Mouse (Mus musculus): ENCODE results near the gene Carns1. TPM values are rescaled to one million over a fixed set of nuclear protein-coding genes. Genes with fewer than 3 reads are reported as not detected.

Gene Carns1
- polyA plus RNA-seq, 1 experiment, result 0.46 TPM

DNA sequence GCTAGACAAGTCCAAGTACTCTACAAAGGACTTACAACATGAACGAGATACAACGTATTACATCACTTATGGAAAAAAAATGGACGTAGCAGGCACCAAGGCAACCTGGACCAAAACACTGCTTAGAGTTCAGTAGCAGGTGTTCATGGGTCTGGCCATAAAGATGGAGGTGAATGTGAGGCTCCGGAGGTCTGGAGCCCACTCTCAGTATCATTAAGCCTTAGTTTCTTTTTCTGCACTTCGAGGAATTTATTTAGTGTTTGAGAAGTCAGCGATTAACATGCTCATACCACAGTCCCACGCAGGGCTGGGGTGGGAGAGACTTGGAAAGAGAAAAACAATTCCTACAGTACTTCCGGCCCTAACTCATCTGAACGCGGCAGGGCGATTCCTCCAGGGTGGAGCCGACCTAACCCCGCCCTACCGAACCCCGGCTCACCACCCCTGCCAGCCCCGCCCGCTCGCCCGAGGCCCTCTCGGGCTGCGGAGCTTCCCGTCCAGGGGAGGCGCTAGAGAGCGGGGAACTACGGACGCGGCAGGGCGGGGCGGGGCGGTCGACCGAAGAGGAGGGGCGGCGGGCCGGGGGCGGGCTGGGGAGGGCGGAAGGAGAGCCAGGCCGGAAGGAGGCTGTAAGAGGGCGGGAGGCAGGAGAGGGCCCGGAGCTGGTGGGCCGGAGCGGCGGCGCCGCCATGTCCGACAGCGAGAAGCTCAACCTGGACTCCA is 16.4 kb upstream of the Carns1 start, which contains the start of gene Ppp1ca:
Ppp1ca (plus strand) TSS at position 538 of the 723 bp plus-strand sequence.
- no peak for TF ChIP-seq GATA1 (IDR thresholded peaks at IDR 0.05; ENCODE audit: low read length)

DNA sequence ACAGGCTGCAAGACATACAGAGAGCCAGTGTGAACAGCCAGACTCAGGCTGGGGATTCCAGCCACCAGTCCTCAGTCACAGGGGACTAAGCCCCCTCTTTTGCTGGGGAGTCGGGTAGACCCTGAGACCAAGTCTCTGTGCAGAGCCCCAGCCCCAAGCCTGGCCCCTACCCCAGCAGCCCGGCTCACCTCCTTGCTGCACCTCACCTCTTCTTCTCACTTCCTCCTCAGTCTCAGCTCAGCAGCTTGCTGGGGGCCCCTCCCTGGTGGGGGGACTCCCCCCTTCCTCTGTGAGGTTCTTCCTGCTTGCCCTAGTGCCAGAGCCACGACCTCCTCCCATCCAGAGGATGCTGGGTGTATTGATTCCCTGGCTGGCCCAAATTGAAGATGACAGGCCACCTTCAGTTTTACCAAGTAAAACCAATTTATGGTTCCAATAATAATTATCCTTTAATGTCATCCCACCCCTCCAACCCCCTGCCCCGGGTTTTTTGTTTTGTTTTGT is 15.6 kb upstream of the Carns1 start, which contains the start of gene Tbc1d10c:
Tbc1d10c (minus strand) TSS at position 454 of the 504 bp plus-strand sequence.
- TF ChIP-seq GATA1 (IDR thresholded peaks at IDR 0.05; ENCODE audit: low read length), result no peak

DNA sequence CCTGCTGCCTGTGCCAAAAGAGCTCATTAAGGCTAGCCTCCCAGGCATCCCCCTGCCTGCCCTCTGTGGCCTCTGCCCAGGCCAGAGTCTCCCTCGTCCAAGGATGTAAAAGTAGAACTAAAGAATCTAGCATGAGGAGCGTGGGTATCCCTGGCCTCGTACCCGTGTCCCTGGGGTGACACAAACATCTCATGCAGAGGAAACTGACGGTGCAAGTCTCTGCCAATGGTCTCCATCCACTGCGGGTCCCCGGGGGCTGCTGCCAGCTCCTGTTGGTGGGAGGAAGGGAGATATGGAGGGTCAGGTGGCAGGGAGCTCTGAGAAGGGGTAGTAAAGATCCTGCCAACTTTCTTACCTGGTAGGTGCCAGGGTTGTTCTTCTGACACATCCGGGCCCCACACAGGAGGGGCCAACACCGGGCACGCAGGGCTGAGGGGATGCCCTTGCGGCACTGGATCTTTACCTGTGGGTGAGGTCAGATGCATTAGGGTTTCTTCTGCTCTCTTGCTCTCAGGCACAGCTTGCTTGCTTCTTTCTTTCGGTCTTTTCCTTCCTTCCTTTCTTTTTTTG is 13.9 kb upstream of the Carns1 start:
- no peak for TF ChIP-seq GATA1 (IDR thresholded peaks at IDR 0.05; ENCODE audit: low read length)

DNA sequence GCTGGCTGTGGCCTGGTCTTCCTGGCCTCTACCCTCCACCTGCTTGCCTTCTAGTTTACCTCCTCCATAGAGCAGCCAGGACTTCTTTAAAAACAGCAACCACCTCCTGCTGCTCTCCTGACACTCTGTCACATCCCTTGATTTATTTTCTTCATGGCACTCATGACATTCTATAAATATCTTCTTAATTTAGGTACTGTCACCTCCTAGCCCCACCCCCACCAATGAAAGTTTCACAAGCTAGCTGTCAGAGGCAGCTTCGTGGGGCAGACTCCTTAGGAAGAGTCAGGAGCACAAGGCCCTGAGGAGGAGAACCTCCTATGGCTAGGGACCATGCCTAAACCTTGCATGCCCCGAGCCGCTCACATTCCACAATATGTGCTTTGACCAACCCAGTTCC is 12.0 kb upstream of the Carns1 start:
- TF ChIP-seq GATA1 (IDR thresholded peaks at IDR 0.05; ENCODE audit: low read length), result no peak

DNA sequence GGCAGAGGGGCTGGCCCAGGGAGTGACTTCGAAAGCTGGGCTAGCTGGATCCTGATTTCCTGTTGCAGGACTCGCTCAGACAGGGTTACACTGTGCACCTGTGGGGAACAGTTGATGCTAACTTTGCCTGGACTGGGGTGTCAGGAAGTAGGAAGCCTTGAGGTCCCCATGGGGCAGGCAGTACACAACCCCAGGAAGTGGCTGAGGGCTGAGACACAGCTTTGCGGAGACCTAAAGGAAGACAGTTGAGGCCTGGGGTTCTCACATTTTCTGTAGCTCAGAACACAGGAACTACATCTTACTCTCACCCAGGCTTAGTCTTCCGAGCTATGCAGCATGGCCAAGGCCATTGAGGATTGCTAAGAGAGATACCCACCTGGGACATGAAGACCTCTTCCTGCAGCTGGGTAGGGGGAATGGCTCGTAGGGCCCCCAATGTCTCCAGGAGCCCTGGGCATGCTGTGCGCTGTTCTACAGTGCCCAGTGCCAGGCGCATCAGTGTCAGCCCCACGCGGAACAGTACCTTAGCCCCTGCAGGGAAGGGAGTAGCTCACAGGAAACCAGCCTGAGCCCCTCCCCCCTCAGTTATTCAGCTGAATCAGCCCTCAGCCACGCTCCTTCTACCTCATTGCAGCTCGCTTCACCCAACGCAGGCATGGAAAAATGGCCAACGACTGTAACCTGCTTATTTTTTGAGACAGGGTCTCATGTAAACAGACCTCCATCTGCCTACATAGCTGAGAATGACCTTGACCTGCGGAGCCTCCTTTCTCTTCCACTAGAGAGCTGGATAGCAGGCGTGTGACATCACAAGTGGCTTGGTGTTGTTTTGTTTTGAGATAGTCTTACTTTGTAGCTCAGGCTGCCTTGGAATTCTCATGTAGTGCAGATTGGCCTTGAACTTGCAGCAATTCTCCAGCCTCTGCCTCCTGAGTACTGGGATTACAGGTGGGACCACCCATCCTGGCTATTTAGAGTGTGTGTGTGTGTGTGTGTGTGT is 10.0 kb upstream of the Carns1 start:
- no peak for TF ChIP-seq GATA1 (IDR thresholded peaks at IDR 0.05; ENCODE audit: low read length)

DNA sequence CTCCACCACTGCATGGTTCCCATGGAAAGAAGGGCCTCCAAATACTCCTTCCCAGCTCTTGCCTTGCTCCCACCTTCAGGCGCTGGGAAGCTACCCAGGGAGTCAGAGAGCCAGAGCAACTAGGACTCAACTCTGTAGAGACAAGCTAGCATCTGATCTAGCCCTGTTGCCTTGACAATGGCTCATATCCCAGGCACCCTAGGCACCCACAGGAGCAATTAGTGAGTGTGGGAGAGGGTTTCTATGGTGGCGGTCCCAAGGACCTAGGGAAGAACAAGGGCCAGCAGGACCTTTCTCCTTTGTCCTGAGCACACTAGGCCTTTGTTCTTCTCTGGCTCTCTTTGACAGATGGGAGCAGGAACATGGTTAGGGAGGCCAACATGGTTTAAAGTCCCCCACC is 8.4 kb upstream of the Carns1 start:
- no peak for TF ChIP-seq GATA1 (IDR thresholded peaks at IDR 0.05; ENCODE audit: low read length)

DNA sequence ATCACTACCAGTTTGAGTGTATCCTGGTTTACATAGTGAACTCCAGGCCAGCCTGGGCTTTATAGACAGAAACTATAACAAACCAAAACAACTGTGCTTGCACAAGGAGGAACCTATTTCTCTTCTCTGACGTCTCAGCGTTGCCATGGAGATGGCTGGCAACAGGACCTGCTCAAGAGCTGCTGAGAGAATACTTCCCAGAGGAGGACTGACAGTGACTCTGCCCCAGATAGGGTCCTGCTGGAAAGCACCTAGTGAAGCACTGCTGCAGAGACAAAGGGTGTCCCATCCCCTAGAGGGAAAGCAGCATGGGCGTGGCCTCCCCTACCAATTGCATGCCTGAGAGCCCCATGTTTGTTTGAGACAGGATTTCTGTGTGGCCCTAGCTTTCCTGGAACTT is 6.6 kb upstream of the Carns1 start:
- no peak for TF ChIP-seq GATA1 (IDR thresholded peaks at IDR 0.05; ENCODE audit: low read length)

DNA sequence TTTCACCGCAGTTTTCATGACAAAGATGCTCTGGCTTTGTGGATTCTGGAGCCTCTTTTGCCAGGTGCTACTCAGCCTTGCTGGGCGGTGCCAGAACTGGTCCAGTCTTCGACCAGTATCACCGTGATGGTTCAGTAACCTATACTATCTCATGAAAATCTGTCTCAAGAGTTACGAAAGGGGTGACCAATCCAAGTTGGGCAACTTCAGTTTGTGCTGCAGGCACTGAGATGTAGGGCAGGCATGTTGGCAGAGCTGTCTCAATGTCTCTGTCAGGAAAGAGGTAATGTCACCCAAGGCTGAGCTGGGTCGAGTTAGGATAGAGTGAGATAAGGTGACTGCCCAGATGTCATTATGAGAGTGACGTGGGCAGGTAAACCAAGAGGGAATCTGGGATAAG is 5.1 kb upstream of the Carns1 start:
- no peak for TF ChIP-seq GATA1 (IDR thresholded peaks at IDR 0.05; ENCODE audit: low read length)

DNA sequence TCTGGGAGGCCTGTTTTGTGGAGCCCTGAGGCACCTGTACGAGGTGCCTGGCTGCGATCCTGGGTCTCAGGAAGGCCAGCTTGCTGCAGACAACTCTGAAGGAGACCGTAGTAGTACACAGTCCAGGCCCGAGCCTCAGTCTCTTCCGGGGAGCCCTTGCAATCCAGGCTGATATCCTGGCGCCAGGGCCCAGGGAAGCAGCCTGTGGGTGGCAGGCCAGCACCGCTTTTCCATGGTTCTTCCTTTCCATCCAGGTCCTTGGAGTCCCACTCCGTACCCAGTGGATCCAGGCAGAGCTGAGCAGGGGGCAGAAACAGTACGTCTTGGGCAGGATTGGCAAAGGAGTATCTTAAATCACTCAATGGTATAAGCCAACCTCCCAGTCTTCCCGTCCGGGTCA is 2.4 kb downstream of the Carns1 start:
- no peak for TF ChIP-seq GATA1 (IDR thresholded peaks at IDR 0.05; ENCODE audit: low read length)

DNA sequence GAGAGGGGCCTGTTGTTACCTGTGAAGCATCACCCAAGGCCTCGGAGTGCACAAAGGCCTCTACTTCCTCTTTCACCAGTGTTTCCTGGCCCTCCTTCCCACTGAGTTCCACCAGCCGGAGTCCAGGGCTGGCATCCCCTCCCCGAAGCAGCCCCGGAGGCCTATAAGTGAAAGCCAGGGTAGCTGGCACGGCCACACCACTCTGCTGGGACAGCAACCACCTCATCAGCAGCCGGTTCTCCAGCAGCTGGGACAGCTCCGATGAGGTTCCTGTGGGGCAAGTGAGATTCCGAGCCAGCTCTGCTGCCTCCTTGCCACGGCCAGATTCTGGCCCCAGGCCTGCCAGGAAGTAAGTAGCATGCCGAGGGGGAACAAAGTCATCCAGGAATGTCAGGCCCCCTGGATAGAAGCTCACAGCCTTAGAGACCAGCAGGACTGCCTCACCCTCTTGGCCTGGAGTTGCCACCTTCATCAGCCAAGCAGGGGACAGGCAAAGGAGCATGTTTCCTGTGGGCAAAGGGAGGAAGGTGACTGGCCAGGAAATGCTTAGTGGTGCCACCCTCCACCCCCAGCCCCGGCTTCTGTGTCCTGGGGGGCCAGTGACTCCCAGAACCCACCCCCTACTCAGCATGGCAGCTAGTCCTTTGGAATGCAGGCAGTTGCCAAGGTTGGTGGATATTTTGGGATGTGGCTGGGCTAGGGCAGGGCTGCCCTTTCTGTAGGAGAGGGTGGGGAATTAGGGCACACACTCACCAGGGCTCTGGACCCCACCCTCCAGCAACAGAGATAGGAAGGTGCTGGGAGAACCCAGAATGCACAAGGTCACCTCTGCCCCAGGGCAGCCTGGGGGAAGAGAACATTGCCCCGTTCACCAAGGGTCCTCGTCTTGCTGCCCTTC is 3.6 kb downstream of the Carns1 start:
- no peak for TF ChIP-seq GATA1 (IDR thresholded peaks at IDR 0.05; ENCODE audit: low read length)

DNA sequence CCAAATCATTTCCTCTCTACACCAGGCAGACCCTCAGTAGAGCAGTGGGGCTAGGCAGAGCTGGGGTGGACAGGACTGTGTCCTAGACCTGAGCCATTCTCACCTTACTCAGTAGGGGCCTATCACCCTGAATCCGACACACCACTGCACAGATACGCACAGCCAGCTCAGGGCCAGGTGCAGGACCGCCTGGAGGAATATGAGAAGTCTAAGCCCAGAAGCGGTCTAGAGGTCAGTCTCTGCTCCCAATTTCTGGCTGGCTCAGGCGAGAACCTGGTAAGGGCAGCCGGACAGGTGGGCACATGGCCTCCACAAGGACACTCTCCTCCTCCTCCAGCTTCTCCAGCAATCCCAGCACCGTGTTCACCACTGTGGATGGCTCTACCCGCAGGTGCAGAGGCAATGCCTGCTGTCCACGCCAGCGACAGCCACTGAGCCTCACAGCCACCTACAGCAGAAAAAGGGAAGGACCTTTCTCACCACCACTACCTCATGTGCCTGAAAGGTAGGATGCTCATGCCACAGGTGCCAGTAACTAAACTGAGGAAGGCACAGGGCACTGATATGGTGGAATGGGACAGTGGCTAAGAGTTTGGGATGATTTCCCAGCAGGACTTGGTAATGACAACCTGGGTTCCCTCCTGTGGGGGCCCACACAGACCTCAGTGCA is 4.4 kb downstream of the Carns1 start:
- TF ChIP-seq GATA1 (IDR thresholded peaks at IDR 0.05; ENCODE audit: low read length), result no peak

DNA sequence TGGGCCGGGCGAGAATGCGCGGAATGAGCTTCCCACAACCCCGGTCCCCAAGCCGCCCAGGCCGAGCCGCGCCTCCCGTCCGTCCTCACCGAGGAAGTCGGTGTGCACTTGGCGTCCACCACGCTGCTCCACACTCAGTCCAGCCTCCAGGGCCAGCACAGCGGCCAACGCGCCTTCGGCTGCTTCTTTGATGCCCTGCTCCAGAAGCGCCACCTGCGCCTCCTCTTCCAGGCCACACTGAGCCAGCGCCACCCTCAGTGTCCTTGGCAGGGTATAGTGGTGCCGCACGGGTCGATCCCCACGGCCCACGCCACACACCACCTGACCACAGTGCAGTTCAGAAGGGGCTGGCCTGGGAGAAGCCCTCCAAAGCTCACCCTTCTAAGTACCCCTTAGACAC is 5.5 kb downstream of the Carns1 start:
- TF ChIP-seq GATA1 (IDR thresholded peaks at IDR 0.05; ENCODE audit: low read length), result no peak

DNA sequence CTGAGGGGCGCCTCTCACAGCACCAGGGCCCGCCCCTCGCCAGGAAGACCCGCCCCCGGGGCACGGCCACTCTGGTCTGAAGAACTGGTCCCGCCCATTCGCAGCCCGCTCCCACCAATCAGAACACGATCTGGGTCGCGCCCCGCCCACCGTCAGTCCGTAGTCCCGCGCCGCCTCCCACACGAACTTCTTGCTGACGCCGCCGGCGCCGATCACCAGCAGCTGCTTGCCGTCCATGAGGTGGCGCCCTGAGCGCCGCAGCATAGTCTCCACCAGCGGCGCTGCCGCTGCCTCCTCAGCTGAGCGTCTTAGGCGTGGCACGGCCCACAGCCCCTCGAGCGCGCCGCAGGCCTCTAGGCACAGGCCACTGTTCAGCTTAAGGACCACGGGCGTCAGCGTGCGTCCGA is 5.9 kb downstream of the Carns1 start:
- TF ChIP-seq GATA1 (IDR thresholded peaks at IDR 0.05; ENCODE audit: low read length), result no peak
